Mouse (Mus musculus) neural tube, embryonic 14.5 days (tissue): Measurements from ENCODE around the gene Cd109. TPM values are rescaled to one million over a fixed set of nuclear protein-coding genes. Genes with fewer than 3 reads are reported as not detected.

Experiments used
- ATAC-seq: fragments of 200-750 bp; cut with Nextera tagmentation; 2 replicates; pipeline ENCODE4 v1.8.0; 2017; ENCODE audit warnings: low read depth, mild to moderate bottlenecking, moderate TSS enrichment, moderate library complexity
- H3K27ac ChIP-seq: fragments of 300-500 bp; sonication (generic); 2 replicates; pipeline ENCODE4 v1.5.1; 2014; ENCODE audit warnings: low read depth, mild to moderate bottlenecking, control low read depth, low read length, moderate library complexity, mixed read lengths
- H3K27me3 ChIP-seq: fragments of 300-500 bp; sonication (generic); 2 replicates; pipeline ENCODE4 v1.6.1; 2014; ENCODE audit warnings: low read length; ENCODE audit not compliant: control insufficient read depth, insufficient read depth
- H3K36me3 ChIP-seq: fragments of 300-500 bp; sonication (generic); 2 replicates; pipeline ENCODE4 v1.6.1; 2014; ENCODE audit warnings: low read length, mixed read lengths; ENCODE audit not compliant: control insufficient read depth, insufficient read depth
- H3K4me1 ChIP-seq: fragments of 300-500 bp; sonication (generic); 2 replicates; pipeline ENCODE4 v1.6.1; 2014; ENCODE audit warnings: low read length; ENCODE audit not compliant: control insufficient read depth, insufficient read depth
- H3K4me2 ChIP-seq: fragments of 300-500 bp; sonication (generic); 2 replicates; pipeline ENCODE4 v1.6.1; 2014; ENCODE audit warnings: mild to moderate bottlenecking, low read depth, low read length, control low read depth
- H3K4me3 ChIP-seq: fragments of 300-500 bp; sonication (generic); 2 replicates; pipeline ENCODE4 v1.5.1; 2014; ENCODE audit warnings: low read depth, low read length, control low read depth, mixed read lengths
- H3K9ac ChIP-seq: fragments of 300-500 bp; sonication (generic); replicated peaks from 2 replicates; pipeline ENCODE4 v1.6.1; 2014; ENCODE audit warnings: low read depth, mild to moderate bottlenecking, control low read depth, low read length, mixed read lengths
- H3K9me3 ChIP-seq: fragments of 300-500 bp; sonication (generic); 2 replicates; pipeline ENCODE4 v1.6.1; 2016; ENCODE audit warnings: low read length; ENCODE audit not compliant: control insufficient read depth
- WGBS: fragments of 180-500 bp; shearing (Covaris S2); extraction: QIAGEN DNeasy Blood & Tissue Kit; methylation state at CpG from one replicate; pipeline ENCODE4 v1.1.7; 2014; 5-methylcytosine and 5-hydroxymethylcytosine counted together
- polyA plus RNA-seq: library from polyadenylated mRNA; unstranded; fragments of >200 nt; fragmentation: Nextera tagmentation; extraction: Ambion mirVana; gene quantifications from 2 replicates; pipeline ENCODE4 v1.2.1, GENCODE M21; 2014

Cd109 gene
- polyA plus RNA-seq, 1 experiment from 2014 or later = 1.3 TPM

DNA sequence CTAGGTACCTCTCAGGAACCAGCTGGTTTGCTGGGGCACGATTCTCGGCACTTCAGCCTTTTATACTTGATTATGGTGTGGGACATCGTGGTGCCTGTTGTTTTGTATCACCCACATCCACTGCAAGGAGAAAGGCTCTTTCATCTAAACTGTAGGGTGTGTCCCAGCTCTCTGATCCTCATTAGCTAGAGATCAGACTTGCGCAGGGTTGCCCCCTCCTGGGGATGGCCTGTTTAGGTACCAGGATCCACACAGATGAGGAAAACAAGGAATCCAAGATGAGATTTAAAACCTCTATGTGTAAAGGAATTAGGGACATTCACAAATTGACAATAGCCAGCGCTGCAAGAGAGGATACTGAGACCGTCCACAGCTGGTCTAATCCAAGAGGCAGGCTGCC, 14.6 kb downstream of the Cd109 start:
- no peak overlapping the region for H3K27ac ChIP-seq
- ATAC-seq = no peak
- H3K36me3 ChIP-seq = no peaks in the 10 kb centered on the region
- 55% methylated on average over 6 of the region's 6 CpGs for WGBS
- no peak overlapping the region for H3K4me2 ChIP-seq
- H3K4me3 ChIP-seq = no peak overlapping the region
- H3K9ac ChIP-seq = no peak overlapping the region
- H3K27me3 ChIP-seq = no peaks in the 10 kb centered on the region
- no peaks in the 10 kb centered on the region for H3K4me1 ChIP-seq
- H3K9me3 ChIP-seq = no peaks in the 10 kb centered on the region

DNA sequence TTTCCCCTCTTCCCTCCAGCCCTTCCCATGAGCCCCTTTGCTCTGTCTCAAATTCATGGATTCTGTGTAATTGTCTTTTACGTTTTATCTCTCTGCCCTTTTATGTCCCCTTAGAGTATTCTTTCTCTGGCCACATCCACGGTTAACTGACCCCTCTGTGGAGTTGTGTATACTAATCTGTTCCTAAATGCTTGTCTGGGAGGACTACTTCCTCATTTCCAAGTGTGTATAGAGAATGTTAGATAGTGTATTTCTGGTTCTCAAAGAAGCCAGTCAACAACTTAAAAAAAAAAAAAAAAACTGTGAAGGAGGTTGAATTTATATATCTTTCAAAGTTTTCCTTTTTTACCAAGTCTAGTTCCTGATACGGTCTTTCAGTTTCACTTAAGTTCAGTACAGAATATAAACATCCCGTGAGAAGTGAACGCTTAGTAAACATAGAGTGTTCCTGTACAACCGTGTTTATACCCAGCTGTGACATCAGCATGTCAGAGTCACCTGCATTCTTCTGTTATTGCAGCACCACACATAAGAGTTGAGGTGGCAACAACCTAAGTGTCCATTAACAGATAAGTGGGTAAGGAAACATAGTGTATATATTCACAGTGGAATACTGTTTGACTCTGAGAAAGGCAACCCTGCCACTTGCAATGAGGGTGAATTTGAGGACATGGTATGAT, 16.5 kb downstream of the Cd109 start:
- Histone ChIP-seq H3K4me1 (no peaks in the 10 kb centered on the region), H3K4me2 (no peak overlapping the region), H3K9me3 (no peaks in the 10 kb centered on the region), H3K36me3 (no peaks in the 10 kb centered on the region), H3K27me3 (no peaks in the 10 kb centered on the region), H3K4me3 (no peak overlapping the region), H3K9ac (no peak overlapping the region), H3K27ac (no peak overlapping the region)
- ATAC-seq = no peak
- 73% methylated on average over 6 of the region's 6 CpGs for WGBS

DNA sequence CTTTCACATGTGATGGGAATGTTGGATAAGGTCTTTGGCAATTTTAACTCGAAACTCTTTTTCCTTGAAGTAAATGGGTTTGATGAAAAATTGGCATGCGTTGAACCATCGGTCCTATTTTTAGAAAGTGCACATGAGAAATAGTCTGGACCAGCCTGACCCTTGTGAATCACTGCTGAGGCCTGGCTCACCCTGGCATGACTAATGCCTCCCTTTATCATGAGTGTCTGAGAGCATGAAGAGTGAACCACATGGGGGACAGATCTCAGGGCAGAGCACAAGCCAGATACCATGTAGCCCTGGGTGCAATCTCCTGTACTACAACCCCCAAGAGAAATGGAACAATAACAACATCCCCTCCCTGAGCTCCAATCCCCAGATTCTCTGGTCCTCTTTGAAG, 18.6 kb downstream of the Cd109 start:
- Histone ChIP-seq H3K9me3 (no peaks in the 10 kb centered on the region), H3K4me3 (no peak overlapping the region), H3K36me3 (no peaks in the 10 kb centered on the region), H3K27me3 (no peaks in the 10 kb centered on the region), H3K9ac (no peak overlapping the region), H3K27ac (no peak overlapping the region), H3K4me2 (no peak overlapping the region), H3K4me1 (no peaks in the 10 kb centered on the region)
- no peak for ATAC-seq
- 92% methylated on average over 3 of the region's 3 CpGs for WGBS

DNA sequence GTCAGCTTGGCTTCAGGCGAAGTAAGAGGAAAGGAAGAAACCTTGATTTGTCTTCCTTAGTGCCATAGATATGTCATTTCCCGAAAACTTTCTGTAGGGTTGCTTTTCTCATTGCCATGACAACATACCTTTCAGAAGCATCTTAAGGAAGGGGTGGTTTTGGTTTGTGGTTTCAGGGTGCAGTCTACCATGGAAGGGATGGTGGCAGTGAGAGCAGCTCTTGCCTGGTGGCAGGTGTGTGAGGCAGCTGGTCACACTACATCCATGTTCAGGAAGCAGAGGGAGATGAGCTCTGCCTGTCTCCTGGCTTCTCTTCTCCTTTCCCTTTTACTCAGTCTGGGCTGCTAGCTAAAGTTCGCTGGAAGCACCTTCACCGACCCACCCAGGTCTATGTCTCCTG, 26.0 kb downstream of the Cd109 start:
- 89% methylated on average over 4 of the region's 4 CpGs for WGBS
- no peak for ATAC-seq
- H3K9ac ChIP-seq = no peak overlapping the region
- H3K27ac ChIP-seq = no peak overlapping the region
- no peaks in the 10 kb centered on the region for H3K27me3 ChIP-seq
- H3K4me1 ChIP-seq = no peaks in the 10 kb centered on the region
- H3K4me3 ChIP-seq = no peak overlapping the region
- H3K4me2 ChIP-seq = no peak overlapping the region
- H3K9me3 ChIP-seq = no peaks in the 10 kb centered on the region
- no peaks in the 10 kb centered on the region for H3K36me3 ChIP-seq

DNA sequence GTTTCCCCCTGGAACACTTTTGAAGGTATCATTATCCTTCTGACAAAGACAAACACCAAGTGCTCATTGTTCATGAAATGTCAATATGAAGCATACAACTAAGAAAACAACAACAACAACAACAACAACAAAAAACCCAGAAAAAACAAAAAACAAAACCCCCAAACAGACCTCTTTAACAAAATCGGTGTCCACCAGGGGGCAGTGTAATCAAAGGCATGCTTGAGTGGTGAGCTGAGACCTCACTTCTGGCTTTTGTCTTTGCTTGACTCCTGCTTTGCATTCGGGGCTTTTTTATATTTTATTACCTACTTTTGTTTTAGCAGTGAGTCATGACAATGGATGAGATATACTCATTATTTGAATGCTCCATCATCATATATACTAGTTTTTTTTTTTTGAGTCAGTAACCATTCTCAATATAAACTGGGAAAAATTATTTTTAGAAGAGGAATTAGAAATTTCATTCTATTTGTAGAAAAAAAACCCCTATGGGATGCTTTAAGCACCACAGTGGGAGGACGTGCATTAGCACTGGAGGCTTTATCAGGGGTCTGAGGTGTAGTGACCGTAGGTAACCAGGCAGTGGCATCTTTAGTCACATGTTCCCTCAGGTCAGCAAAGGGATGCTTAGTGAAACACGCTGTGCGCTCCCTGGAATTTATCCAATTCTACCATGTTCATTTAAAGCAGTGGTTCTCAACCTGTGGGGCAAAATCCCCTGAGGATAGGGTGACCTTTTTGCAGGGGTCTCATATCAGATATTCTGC, 30.8 kb downstream of the Cd109 start:
- Histone ChIP-seq H3K4me1 (no peaks in the 10 kb centered on the region), H3K4me3 (no peak overlapping the region), H3K4me2 (no peak overlapping the region), H3K27ac (no peak overlapping the region), H3K9me3 (no peaks in the 10 kb centered on the region), H3K36me3 (no peaks in the 10 kb centered on the region), H3K9ac (no peak overlapping the region), H3K27me3 (no peaks in the 10 kb centered on the region)
- ATAC-seq = peak; percentile 75; the same call in 1 of the 2 replicates
- 47% methylated on average over 6 of the region's 6 CpGs for WGBS

DNA sequence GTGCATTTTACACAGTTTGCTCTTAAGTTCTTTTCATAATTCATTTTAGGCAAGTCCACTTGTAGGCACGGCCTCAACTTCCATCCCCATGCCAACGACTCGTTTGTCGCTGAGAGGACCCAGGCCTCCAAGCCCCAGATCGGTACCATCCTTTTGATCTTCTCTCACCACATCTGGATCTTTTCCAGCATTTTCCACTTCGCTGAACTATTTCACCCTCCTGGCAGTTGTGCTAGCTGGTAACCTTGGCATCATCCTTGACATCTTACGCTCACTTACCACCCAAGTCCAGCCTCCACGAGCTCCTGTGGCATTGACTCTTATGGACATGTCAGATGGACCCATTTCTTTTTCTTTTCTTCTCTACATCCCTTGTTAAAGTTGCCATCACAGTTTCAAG, 33.3 kb downstream of the Cd109 start:
- H3K4me3 ChIP-seq = no peak overlapping the region
- no peak overlapping the region for H3K4me2 ChIP-seq
- H3K4me1 ChIP-seq = no peaks in the 10 kb centered on the region
- H3K27ac ChIP-seq = no peak overlapping the region
- 86% methylated on average over 8 of the region's 8 CpGs for WGBS
- H3K9ac ChIP-seq = no peak overlapping the region
- no peaks in the 10 kb centered on the region for H3K36me3 ChIP-seq
- H3K27me3 ChIP-seq = no peaks in the 10 kb centered on the region
- no peaks in the 10 kb centered on the region for H3K9me3 ChIP-seq
- ATAC-seq = no peak

DNA sequence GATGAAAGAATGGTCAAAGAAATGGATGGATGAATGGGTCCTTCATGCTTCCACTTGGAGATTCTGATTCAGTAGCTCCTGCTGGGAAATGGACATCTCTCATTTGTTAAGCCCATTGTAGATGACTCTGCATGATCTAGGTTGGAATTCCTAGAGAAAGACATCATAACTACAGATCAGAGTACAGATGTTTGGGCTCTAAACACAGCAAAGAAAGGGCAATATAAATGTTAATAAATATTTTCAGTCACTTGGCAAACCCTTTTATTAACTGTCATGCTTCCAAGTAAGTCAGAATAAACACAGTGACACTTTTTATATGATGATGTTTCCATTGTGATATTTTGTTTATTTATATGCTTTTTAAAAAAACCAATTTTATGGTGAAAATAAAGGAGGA, 34.1 kb downstream of the Cd109 start:
- H3K36me3 ChIP-seq = no peaks in the 10 kb centered on the region
- no peak overlapping the region for H3K27ac ChIP-seq
- no peak for ATAC-seq
- no peak overlapping the region for H3K4me3 ChIP-seq
- H3K4me2 ChIP-seq = no peak overlapping the region
- H3K9me3 ChIP-seq = no peaks in the 10 kb centered on the region
- no peak overlapping the region for H3K9ac ChIP-seq
- no peaks in the 10 kb centered on the region for H3K27me3 ChIP-seq
- no peaks in the 10 kb centered on the region for H3K4me1 ChIP-seq

DNA sequence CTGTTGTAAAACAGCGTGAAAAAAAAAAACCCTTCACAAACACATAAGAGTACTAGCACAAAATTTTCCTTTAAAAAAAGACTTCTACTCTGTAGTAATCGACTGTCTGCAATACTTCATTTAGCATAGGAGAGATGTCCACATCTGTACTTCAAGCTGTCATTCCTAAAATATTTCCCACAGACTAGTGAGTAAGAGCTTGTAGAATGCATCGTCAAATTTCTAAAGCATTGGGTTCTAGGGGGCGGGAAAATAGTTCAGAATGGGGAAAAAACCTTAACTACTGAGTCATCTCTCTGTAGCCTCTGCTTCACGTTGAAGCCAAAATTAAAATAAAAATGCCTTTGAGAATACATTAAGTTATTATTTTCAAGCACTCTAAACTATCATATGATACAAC, 42.2 kb downstream of the Cd109 start:
- WGBS = 91% methylated on average over 5 of the region's 5 CpGs
- no peak overlapping the region for H3K27ac ChIP-seq

DNA sequence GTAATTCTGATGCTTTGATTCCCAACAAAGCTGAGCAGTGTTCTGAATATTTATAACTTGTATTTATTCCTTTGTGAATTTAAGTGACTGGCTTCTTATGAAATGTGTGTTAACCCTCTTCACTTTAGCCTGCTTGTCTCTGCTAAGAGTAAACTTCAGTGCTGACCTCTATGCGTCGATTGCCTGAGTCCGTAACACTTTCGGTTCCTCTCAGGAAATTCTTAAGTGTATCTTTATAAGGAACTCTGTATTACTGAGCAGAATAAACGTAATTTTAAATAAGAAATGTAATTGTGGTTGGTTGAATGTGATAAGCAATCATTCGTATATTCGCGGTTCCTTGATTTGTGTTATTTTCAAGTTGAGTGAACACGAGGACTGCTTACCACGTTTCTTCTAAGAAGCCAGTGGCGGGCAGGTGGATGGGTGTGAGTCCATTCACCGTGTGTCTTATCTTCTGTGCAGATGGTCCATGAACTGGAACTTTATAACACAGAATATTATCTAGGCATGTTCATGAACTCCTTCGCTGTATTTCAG, 56.2 kb downstream of the Cd109 start:
- Histone ChIP-seq H3K4me3 (no peak overlapping the region), H3K9me3 (no peaks in the 10 kb centered on the region), H3K9ac (no peak overlapping the region), H3K4me1 (no peaks in the 10 kb centered on the region), H3K27me3 (no peaks in the 10 kb centered on the region), H3K27ac (no peak overlapping the region), H3K36me3 (no peaks in the 10 kb centered on the region), H3K4me2 (no peak overlapping the region)
- no peak for ATAC-seq
- WGBS = 84% methylated on average over 13 of the region's 13 CpGs

More for the DNA sequence above, 42.2 kb downstream of the Cd109 start:
- no peaks in the 10 kb centered on the region for H3K4me1 ChIP-seq
- no peak for ATAC-seq
- H3K27me3 ChIP-seq = no peaks in the 10 kb centered on the region
- no peak overlapping the region for H3K4me2 ChIP-seq
- no peak overlapping the region for H3K4me3 ChIP-seq
- no peaks in the 10 kb centered on the region for H3K36me3 ChIP-seq
- H3K9ac ChIP-seq = no peak overlapping the region
- H3K9me3 ChIP-seq = no peaks in the 10 kb centered on the region
